Mouse (Mus musculus): ENCODE results near the gene Hip1. TPM values are rescaled to one million over a fixed set of nuclear protein-coding genes. Genes with fewer than 3 reads are reported as not detected.

Hip1 gene
- 45.9 and 56.9 TPM in 2 replicates for polyA plus RNA-seq (2012; rRNA removed)
- 47.0 and 49.1 TPM in 2 replicates for polyA plus RNA-seq (2014; fragmentation: Nextera tagmentation; extraction: Ambion mirVana)

DNA sequence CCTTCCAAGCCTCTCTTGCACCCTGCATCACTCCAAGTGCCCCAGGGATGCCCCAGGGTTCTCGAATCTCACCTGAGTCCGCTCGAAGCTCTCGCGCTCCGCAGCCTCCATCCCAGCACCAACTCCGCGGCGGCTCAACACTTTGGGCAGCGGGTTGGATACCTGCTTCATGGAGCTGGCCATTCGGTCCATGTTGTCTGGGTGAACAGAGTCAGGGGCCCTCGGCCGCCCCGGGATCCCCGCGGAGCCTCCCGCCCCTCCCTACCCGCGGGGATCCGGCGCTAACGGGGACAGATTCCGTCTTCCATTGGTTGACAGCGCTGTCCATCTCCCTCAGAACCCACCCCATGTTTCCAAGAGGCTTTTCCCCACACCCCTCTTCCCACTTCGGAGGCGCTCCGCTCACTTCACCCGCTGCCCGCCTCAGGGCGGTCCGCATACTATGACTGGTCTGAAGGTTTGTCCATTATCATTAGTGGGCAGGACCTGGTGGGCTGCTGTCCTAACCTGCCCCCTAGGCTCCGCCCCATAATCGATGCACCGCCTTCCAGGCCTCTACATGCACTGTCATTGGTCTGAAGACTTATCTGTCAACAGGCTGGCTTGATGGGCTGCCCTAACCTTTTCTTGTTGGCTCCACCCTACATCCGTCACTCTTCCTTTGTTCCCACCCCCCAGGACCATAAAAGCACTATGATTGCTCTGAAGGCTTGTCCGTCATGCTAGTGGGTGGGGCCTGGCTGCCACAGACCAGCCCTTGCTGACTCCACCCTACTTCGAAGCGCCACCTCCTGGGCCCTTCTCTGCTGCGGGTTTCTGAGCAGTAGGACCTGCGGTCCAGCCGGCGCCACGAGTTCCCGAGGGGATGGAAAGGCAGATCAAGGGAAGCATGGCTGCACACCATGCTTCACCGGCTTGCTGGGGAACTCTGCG lies at the start of gene Hip1:
TSS of gene Hip1 (minus strand) at position 256 of the 933 bp plus-strand sequence.
- H3K9me3 ChIP-seq (ENCODE audit: control insufficient read depth, low read length) = no peaks in the 10 kb centered on the region
- peak; percentile 72; the same call in 1 of the 2 replicates for TF ChIP-seq POLR2A (IDR thresholded peaks at IDR 0.05; ENCODE audit: borderline replicate concordance, extremely low read depth, insufficient read depth, insufficient read length)
- peak within 1 kb of the TSS; percentile 88 for H3K4me2 ChIP-seq (replicated peaks; ENCODE audit: low read depth, low read length, severe bottlenecking)
- peaks cover 12% of the 10 kb centered on the region for H3K4me1 ChIP-seq (ENCODE audit: control insufficient read depth, insufficient read depth, low read length)
- H3K4me3 ChIP-seq (replicated peaks; ENCODE audit: low read length) = peak within 1 kb of the TSS; percentile 73
- DNase-seq (ENCODE audit: low spot score) = peak; percentile 98
- peak within 1 kb of the TSS; percentile 46; the same call in 1 of the 2 replicates for H3K27ac ChIP-seq (replicated peaks; ENCODE audit: low read depth, low read length)
- WGBS = under 1% methylated on average over 30 of the region's 46 CpGs
- peak within 1 kb of the TSS; percentile 65 for H3K9ac ChIP-seq (ENCODE audit: low read depth, low read length, severe bottlenecking)
- ATAC-seq (ENCODE audit: low FRiP score, low read depth) = peak; percentile 98
- H3K27me3 ChIP-seq (ENCODE audit: control insufficient read depth, insufficient read depth, low read length) = no peaks in the 10 kb centered on the region
- H3K36me3 ChIP-seq (ENCODE audit: control insufficient read depth, insufficient read depth, low read length) = no peaks in the 10 kb centered on the region

- Histone ChIP-seq H3K4me2 (replicated peaks; ENCODE audit: low read depth, low read length, severe bottlenecking) (no peak overlapping the region), H3K27me3 (ENCODE audit: control insufficient read depth, insufficient read depth, low read length) (no peaks in the 10 kb centered on the region), H3K27ac (replicated peaks; ENCODE audit: low read depth, low read length) (no peak overlapping the region), H3K9ac (ENCODE audit: low read depth, low read length, severe bottlenecking) (no peak overlapping the region), H3K4me3 (replicated peaks; ENCODE audit: low read length) (no peak overlapping the region), H3K36me3 (ENCODE audit: control insufficient read depth, insufficient read depth, low read length) (no peaks in the 10 kb centered on the region), H3K4me1 (ENCODE audit: control insufficient read depth, insufficient read depth, low read length) (no peaks in the 10 kb centered on the region), H3K9me3 (ENCODE audit: control insufficient read depth, low read length) (peaks cover 9% of the 10 kb centered on the region; the same call in 1 of the 2 replicates)
- ATAC-seq (ENCODE audit: low FRiP score, low read depth) = no peak
- no peak for DNase-seq (ENCODE audit: low spot score)
- no peak for TF ChIP-seq POLR2A (IDR thresholded peaks at IDR 0.05; ENCODE audit: borderline replicate concordance, extremely low read depth, insufficient read depth, insufficient read length)
- WGBS = 78% methylated on average over 10 of the region's 12 CpGs
Observed at GRCm38 (mm10) chr5:135589996-135590784, 45.3 kb upstream of the Hip1 start.

GRCm38 (mm10) chr5:135587764-135588163 lies 42.8 kb upstream of the Hip1 start:
- ATAC-seq (ENCODE audit: low FRiP score, low read depth) = no peak
- Histone ChIP-seq H3K9ac (ENCODE audit: low read depth, low read length, severe bottlenecking) (no peak overlapping the region), H3K4me1 (ENCODE audit: control insufficient read depth, insufficient read depth, low read length) (no peaks in the 10 kb centered on the region), H3K27me3 (ENCODE audit: control insufficient read depth, insufficient read depth, low read length) (no peaks in the 10 kb centered on the region), H3K4me3 (replicated peaks; ENCODE audit: low read length) (no peak overlapping the region), H3K27ac (replicated peaks; ENCODE audit: low read depth, low read length) (no peak overlapping the region), H3K9me3 (ENCODE audit: control insufficient read depth, low read length) (peaks cover 9% of the 10 kb centered on the region; the same call in 1 of the 2 replicates), H3K4me2 (replicated peaks; ENCODE audit: low read depth, low read length, severe bottlenecking) (no peak overlapping the region), H3K36me3 (ENCODE audit: control insufficient read depth, insufficient read depth, low read length) (no peaks in the 10 kb centered on the region)
- no peak for DNase-seq (ENCODE audit: low spot score)
- no peak for TF ChIP-seq POLR2A (IDR thresholded peaks at IDR 0.05; ENCODE audit: borderline replicate concordance, extremely low read depth, insufficient read depth, insufficient read length)
- WGBS = 89% methylated on average over 4 of the region's 4 CpGs

DNA sequence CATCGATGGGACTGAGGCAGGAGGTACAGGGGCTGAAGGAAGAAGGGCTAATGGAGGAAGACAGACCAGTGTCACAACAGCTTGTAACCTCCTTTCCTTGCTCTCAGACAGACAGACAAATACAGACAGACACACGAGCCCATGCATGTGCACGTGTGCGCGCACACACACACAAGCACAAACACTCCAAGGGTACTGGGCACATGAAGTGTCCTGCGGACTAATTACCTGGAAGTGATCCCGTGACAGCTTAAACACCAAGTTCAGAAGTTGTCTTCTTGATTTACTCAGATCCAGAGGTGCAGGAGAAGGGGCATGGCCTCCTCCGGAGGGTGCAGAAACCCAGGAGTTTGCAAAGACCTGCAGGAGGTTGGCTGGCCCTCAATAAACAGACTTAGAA lies 40.8 kb upstream of the Hip1 start:
- no peak for TF ChIP-seq POLR2A (IDR thresholded peaks at IDR 0.05; ENCODE audit: borderline replicate concordance, extremely low read depth, insufficient read depth, insufficient read length)
- H3K4me2 ChIP-seq (replicated peaks; ENCODE audit: low read depth, low read length, severe bottlenecking) = no peak overlapping the region
- H3K36me3 ChIP-seq (ENCODE audit: control insufficient read depth, insufficient read depth, low read length) = no peaks in the 10 kb centered on the region
- no peak overlapping the region for H3K4me3 ChIP-seq (replicated peaks; ENCODE audit: low read length)
- WGBS = 89% methylated on average over 8 of the region's 8 CpGs
- DNase-seq (ENCODE audit: low spot score) (no peak), ATAC-seq (ENCODE audit: low FRiP score, low read depth) (no peak)
- no peaks in the 10 kb centered on the region for H3K4me1 ChIP-seq (ENCODE audit: control insufficient read depth, insufficient read depth, low read length)
- no peaks in the 10 kb centered on the region for H3K27me3 ChIP-seq (ENCODE audit: control insufficient read depth, insufficient read depth, low read length)
- H3K9ac ChIP-seq (ENCODE audit: low read depth, low read length, severe bottlenecking) = no peak overlapping the region
- no peak overlapping the region for H3K27ac ChIP-seq (replicated peaks; ENCODE audit: low read depth, low read length)
- H3K9me3 ChIP-seq (ENCODE audit: control insufficient read depth, low read length) = peaks cover 4% of the 10 kb centered on the region; the same call in 1 of the 2 replicates

GRCm38 (mm10) chr5:135582330-135582729 lies 37.4 kb upstream of the Hip1 start:
- Histone ChIP-seq H3K4me3 (replicated peaks; ENCODE audit: low read length) (no peak overlapping the region), H3K27me3 (ENCODE audit: control insufficient read depth, insufficient read depth, low read length) (no peaks in the 10 kb centered on the region), H3K9me3 (ENCODE audit: control insufficient read depth, low read length) (no peaks in the 10 kb centered on the region), H3K4me2 (replicated peaks; ENCODE audit: low read depth, low read length, severe bottlenecking) (no peak overlapping the region), H3K4me1 (ENCODE audit: control insufficient read depth, insufficient read depth, low read length) (no peaks in the 10 kb centered on the region), H3K36me3 (ENCODE audit: control insufficient read depth, insufficient read depth, low read length) (no peaks in the 10 kb centered on the region), H3K9ac (ENCODE audit: low read depth, low read length, severe bottlenecking) (no peak overlapping the region), H3K27ac (replicated peaks; ENCODE audit: low read depth, low read length) (no peak overlapping the region)
- DNase-seq (ENCODE audit: low spot score) (no peak), ATAC-seq (ENCODE audit: low FRiP score, low read depth) (no peak)
- TF ChIP-seq POLR2A (IDR thresholded peaks at IDR 0.05; ENCODE audit: borderline replicate concordance, extremely low read depth, insufficient read depth, insufficient read length) = no peak
- 86% methylated on average over 4 of the region's 4 CpGs for WGBS

Data from limb, embryonic 14.5 days (tissue).